Mouse (Mus musculus): ENCODE measurements around the gene Il17re.
A peak's percentile ranks its signal among the peaks of the same experiment; 100 is the strongest.

Il17re gene

DNA sequence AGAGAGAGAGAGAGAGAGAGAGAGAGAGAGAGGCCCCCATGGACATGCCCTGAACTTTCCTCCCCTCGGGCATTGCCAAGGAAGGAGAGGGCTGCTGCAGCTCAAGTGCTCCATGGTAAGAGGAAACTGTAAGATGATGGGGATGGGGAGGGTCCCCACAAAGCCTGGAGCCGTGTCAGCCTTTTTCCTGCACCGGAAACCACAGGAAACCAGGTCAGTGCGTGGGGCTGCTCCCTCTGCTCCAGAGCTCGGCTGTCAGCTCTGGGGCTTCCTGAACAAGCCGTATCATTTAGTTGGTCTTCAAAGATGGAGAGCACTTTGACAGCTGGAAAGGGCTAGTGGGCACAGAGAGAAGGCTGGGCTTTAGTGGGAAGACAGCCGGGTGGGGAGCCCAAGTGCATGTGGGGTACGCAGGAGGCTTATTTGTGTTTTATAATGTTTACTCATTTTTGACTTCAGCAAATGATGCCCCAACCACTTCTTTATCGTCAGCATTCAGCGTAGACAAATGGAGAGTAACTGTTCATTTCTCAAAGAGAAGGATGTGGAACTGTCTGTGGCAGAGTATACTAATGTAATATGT, at the start of gene Il17re:
Gene Il17re, plus strand, starts transcription at position 533 of the 583 bp plus-strand sequence.
- DNase-seq (ENCODE audit: low spot score) = no peak

DNA sequence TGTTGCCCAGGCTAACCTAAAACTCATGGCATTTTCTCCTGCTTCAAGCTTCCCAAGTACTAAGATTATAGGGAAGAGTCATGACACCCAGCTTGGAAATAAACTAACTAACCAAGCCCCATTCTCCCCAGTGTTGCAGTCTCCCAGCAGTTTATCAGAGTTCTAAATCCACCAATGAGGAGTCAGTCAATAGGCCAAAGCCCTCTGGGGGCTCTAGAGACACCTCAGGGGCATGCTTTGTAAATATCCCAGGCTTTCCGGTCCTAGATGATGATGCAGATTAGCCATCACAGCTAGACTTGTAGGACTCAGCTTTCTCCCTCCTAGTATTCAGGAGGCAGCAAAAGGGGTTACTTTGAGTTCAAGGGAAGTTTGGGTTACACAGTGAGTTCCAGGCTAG, 48.3 kb upstream of the Il17re start:
- no peak for DNase-seq (ENCODE audit: low spot score)

DNA sequence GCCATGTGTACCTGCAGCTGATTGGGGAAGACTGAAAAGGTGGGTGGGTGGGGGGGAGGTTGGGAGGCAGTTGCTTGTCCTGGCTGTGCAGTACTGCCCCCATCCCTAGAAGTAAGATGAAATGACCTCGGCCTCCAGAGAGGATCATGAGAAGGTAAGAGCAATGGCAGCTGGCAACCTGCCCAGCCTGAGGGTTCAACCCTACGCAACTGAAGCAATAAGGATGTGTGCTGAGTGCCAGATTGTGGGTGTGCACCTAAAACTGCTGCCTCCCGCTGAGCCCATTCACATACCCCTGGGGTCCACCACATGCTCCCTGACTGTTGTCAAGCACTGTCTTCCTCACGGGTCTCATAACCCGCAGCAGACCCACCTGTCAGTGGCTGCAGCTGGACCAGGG, 41.9 kb upstream of the Il17re start:
- DNase-seq (ENCODE audit: low spot score) = no peak

DNA sequence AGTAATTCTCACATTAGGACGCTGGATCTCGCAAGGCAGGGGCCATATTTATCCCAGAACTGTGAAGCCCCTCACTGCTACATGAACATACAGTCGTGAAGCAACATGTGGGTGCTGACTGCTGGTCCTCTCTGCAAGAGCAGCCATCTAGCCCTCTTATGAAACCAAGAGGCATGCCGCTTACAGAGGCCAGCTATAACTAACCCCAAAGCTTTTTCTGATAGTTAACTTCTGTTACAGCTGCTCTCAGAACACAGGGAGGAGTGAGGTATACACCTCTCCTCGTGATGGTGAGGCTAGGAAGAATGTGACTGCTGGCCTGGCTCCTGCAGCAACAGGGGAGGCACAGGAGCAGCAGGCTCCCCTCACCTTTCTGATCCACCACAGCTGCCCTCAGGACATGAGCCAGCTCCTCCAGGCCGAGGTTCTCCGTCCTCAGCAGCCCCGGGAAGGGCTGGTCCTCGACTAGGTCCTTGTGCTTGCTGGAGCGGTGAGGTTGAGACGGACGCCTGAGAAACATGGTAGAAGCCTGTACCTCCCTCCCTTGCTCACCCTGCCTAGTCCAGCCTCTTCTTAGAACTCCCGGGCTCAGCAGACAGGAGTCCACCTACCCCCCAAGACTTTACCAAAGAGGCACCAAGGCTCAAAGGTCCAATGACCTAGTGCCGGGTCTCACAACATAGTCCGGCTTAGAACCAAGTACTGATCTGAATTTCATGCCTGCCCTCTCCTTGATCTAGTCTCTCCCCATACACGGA, 39.7 kb upstream of the Il17re start:
- peak; percentile 14 for DNase-seq (ENCODE audit: low spot score)

DNA sequence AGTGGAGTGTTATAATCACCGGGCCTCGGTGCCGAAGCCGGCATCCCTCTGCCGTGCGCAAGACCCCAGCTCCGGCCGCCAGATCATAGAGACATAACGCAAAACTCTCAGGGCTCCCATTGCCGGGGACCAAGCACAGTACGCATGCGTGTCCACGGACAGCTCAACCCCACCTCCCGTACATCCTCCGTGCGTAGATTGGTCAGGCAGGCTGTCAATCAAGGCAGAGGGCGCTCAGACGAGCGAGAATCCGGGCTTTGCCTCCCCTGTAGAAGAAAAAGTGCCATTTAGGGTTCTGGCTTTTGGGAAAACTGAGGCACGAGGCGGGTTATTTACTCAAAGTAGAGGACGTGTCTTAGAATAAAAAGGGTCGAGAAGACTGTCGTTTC, 39.1 kb upstream of the Il17re start, which contains the start of gene Rpusd3:
Gene Rpusd3, minus strand, starts transcription at position 142 of the 389 bp plus-strand sequence.
- DNase-seq (ENCODE audit: low spot score) = peak; percentile 100

DNA sequence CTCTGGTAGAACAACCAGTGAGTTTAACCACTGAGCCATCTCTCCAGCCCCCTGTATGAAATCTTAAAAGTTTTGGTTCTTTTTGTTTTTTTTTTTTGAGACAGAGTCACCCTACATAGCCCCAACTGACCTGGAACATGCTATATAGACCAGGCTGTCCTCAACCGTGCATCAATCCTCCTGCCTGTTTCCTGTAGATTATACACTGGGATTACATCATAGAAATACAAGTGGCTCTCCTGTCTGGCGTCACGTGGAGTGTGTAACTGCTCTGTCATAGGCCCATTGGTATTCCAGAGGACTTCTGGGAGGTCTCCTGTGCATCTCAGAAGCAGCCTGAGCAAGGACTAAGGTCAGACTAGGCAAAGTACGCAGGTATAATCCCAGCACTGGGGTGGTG, 35.3 kb upstream of the Il17re start:
- no peak for DNase-seq (ENCODE audit: low spot score)

DNA sequence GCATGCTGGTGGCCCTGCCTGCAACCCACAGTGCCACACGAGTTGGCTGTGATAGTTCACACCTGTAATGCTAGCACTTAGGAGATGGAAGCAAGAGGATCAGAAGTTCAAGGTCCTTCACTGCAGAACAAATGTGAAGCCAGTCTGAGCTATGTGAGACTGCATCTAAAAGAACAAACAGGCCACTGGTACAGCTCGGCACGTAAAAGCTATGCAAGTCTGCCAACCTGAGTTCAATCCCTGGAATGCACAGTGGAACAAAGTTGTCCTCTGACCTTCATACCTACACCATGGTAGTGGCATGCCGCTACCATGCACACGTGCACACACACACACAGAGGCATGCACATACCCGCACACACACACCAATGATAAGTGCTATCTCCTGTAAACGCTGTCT, 34.1 kb upstream of the Il17re start:
- DNase-seq (ENCODE audit: low spot score) = no peak

DNA sequence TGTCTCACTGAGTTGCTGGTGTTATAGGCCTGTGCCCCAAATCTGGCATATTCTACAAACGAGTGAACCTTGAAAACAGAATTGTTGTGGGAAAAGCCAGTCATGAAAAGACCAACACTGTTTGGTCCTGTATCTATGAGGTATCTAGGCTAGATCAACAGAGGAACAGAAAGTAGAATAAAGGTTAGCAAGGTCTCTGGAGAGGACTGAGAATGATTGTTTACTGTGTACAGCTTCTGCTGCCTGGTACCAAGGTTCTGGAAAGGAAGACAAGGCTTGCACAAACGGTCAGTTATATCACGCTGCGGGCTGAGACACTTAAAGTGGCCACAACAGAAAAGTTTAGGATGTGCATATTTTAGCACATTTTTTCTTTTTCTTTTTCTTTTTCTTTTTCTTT, 31.6 kb upstream of the Il17re start:
- no peak for DNase-seq (ENCODE audit: low spot score)

DNA sequence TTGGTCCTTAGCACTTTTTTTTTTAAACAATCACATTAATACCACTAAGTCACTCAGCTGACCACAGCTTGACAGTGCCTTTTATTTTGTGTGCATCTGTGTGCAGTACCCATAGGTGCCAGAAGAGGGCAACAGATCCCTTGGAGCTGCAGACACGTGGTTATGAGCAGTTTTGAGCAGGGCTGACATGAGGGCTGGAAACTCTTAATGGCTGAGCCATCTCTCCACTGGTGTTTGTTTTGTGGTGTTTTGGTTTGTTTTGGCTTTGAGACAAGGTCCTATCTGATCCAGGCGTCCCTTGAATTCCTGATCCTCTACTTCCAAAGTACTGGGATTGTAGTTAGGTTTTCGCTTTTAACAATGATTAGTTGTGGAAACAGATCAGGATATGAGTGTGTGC, 30.9 kb upstream of the Il17re start:
- DNase-seq (ENCODE audit: low spot score) = peak; percentile 39

DNA sequence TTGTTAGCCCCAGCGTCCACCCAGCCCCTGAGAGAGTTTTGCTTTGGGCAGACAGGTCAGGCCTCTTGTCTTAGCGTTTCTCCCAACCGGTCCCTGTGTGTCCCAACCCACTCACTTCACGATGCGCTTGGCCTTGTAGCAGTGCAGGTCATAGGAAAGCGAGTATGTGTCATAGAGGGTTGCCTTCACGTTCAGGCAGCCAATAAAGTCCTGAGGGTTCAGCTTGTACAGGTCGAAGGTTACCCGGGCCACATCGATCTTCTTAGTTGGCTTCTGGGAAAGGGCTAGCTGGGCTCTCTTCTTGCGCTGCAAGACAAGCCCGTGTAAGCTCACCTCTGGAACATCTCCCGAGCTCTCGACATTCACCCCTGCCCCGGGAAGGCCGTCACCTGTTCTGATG, 30.3 kb upstream of the Il17re start:
- DNase-seq (ENCODE audit: low spot score) = no peak

DNA sequence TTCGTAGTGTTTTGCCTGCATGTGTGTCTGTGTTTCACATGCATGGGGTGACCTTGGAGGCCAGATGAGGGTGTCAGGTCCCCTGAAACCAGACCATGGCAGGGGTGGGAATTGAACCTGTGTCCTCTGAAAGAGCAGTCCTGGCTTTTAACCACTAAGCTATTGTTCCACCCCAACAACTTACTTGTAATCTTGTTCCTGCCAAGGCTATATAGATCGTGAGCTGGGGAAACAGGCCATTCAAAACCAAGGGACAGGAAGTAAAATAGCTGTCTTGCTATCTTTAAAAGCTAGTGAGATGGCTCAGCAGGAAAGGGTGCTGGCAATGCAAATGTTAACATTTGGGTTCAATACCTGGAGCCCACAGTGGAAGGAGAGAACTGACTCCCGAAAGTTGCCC, 28.3 kb upstream of the Il17re start:
- no peak for DNase-seq (ENCODE audit: low spot score)

DNA sequence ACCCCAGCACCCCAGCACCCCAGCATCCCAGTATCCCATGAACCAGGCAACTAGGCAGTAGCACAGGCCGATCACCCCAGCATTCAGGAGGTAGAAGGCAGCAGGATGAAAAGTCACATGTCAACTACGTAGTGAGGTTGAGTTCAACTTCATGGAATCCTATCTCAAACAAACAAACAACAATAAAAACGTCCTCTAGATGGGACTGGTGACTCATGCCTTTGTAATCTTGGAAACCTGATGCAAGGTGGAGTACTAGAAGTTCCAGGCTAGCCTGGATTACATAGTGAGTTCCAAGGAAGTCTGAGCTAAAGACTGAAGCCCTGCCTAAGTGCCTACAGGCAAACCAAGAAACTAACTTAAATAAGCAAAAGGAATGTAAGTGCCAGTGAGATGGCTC, 27.4 kb upstream of the Il17re start:
- no peak for DNase-seq (ENCODE audit: low spot score)

DNA sequence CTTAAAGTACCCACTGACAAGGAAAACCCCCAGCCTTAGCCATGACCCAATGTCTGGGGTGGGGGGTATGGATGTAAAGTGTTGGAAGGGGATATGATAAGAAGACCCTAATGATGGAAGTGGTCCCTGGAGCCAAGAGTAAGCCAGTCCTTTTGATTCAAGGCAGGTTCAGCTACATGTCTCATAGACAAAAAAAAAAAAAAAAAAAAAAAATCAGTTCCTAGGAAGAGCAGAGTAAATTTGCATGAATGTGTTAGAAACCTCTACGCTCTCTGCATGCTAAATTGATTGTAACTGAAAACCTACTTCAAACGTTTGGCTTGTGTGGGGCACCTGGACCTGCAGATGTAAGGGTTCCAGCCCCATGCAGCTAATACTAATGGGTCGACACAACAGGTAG, 26.5 kb upstream of the Il17re start:
- no peak for DNase-seq (ENCODE audit: low spot score)

DNA sequence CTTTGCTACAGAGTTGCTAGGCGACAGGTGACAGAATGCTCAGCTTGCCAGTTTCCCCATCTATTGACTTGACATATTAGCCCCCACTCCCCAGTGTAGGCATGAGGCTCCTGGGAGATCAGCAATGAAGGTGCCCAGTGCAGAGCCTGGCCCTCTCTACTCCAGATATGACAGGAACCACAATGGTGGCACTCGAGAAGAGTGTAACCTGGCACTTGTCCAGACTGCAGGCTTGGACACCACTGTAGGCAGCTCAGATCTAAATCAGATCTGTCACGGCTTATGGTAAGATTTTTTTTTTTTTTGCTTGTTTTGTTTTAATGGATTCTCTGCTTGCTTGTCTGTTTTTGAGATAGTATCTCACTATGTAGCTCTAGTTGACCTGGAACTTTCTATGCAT, 24.6 kb upstream of the Il17re start:
- DNase-seq (ENCODE audit: low spot score) = no peak

DNA sequence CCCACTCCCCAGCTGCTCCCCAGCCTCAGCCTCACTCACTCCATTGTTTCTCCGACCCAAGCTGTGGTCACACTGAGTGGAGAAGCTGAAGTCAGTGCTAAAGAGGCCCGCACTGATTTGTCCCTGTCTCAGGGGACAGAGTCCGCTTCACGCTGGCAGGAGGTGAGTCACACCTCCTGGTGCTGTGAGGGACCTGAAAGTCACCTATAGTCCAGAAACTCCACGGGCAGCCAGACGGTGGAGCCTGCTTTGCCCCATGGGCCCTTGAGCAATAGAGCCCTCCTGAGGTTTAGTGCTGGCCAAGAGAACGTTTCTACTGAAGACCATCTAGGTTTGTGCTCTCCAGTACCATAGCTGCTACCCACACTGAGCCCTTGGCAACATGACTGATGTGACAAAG, 23.6 kb upstream of the Il17re start:
- DNase-seq (ENCODE audit: low spot score) = peak; percentile 29

DNA sequence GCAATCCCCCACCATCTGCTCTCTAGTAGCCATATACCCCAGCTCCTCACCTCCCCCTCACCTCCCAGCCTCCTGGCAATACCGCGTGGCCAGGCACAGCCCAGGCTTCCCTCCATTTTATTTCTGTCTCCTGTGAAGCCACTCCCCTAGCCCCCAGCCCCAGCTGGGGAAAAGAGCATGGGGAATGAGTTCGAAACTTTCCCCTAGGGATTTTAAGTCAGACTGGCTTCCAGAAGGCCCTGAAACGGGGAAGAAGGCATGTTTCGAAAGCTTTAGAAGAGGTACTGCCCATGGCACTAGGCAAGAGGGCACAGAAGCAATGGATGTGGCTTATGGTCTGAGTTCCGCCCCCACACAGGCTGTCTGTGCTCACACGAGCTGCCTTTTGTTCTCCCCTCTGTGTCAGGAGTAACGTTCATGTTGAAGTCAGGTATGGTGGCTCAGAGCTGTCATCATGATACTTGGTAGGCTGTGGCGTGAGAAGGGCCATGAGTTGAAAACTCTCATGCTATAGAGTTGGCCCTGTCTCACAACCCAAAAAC, 22.5 kb upstream of the Il17re start, which contains the start of gene Cidec:
Gene Cidec, minus strand, starts transcription at position 97 of the 542 bp plus-strand sequence.
- DNase-seq (ENCODE audit: low spot score) = no peak

DNA sequence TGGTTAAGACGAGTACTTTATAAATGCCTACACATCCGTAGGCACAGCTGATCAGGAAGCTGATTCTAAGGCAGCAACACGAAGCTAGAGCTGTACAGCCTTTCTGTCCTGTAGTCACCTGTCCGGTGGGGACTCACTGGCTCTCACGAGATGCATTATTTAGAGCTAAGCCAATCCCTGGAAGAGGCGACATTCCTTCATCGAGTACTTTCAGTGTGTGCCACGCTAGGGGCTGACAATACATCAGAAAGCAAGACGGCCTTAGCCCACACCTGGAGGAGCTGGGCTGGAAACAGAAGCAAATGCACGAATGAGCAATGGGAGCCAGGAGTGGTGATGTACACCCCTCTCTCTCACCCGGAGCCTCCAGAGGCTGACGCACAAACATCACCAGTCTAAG, 21.1 kb upstream of the Il17re start:
- no peak for DNase-seq (ENCODE audit: low spot score)

DNA sequence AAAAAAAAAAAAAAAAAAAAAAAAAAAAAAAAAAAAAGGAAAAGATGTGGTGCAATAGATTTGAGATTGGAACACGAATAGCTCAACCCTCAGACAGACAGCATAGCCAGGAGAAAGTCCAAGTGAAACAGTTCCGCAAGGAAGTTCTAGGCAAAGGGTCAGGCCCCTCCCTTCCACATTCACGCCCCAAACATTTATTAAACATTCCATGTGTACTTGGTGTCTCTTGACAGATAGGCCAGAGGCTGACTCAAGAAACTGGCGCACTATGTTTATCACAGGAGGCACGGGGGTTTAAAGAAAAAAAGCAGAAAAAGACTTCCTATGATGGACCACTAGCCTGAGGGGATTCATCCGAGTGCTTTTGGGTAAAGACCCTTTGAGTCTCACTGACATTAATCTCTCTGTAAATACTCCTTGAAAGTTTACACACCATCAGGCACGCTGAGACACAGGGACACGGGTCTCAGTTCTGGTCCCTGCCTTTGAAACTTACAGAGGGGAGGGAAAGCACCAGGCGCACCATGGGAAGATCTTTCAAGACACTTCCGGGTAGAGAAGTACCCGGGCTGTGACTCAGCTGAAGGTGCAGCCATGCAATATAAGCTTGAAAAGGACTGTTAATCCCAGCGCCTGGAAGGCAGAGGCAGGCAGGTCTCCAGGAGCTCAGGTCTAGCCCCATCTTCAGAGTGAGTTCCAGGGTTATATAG, 19.4 kb upstream of the Il17re start:
- peak; percentile 33 for DNase-seq (ENCODE audit: low spot score)

DNA sequence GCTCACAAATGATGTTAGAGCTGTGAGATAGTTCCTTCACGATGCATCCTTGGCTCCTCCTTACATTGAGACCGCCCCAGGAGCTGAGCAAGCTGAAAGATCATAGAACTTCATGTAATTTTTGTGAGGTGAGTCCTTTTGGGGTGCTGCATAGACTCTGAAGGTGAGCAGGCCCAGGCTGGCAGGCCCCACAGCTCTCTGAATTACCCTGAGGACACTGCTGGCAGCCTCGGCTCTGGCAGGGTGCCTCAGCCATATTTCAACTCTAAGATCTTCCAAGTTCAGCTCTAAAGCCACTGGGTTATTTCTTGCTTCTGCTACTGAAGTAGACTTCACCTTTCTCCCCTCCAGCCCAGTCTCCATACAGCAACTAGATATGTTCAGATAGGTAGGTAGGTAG, 17.6 kb upstream of the Il17re start:
- no peak for DNase-seq (ENCODE audit: low spot score)

DNA sequence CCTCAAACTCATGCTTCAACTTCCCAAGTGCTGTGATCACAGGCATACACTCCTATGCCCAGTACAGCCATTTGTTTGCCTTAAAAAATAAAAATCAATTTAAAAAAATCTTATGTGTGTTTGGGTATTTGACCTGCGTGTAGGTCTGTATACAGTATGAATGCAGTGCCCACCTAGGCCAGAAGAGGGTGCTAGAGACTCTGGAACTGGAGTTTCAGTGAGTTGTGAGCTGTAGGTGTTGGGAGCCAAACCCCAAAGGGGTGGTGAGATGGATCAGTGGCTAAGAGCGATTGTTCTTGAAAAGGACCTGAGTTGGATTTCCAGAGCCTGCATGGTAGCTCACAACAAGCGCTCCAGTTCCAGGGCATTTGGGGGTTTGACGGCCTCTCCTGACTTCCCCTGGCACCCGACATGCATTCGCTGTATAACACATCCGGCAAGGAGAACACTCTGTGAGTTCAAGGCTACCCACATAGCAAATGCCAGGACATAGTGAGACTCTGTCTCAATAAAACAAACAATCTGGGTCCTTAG, 17.1 kb upstream of the Il17re start:
- peak; percentile 84 for DNase-seq (ENCODE audit: low spot score)

DNA sequence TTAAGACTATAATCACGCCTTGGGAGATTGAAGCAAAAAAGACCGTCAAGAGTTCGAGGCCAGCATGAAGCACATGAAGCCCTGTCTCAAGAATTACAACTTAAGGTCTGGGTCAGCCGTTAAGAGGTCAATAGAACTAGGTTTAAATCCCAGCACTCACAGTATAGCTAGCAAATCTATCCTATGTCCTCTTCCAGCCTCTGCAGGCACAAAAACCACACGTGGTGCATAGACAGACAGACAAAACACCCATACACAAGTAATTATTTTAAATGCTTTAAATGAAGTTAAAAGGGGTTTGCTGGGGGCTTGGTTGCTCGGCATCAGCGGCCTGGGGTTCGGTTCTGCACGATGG, 16.2 kb upstream of the Il17re start:
- no peak for DNase-seq (ENCODE audit: low spot score)

DNA sequence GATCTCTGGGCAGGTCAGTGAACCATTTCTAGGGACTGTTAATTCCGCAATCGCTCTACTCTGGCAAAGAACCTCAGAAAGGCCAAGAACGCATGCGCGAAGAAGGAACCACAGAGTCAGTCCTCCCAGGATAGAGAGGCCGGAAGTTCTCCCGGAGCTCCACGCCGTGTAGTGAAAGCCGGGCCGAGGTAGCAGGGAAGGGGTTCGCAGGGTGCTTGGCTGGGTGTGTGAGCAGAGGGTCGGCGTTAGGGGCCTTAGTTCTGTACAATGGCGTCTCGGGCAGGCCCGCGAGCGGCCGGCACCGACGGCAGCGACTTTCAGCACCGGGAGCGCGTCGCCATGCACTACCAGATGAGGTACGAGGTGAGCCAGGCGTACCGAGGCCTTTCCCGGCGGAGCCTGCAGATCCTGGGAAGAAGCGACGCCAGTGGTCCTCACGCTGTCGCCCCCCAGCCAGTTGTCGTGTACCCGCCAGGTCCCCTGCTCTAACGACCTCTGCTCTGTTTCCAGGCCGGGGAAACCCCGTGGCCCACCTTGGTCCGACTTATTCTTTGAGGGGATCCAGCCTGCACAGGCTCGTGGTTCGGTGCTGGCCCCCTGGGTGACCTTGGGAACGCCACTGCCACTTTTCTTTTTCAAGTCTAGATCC, 15.7 kb upstream of the Il17re start, which contains the start of gene Jagn1:
Gene Jagn1, plus strand, starts transcription at position 128 of the 649 bp plus-strand sequence.
- DNase-seq (ENCODE audit: low spot score) = peak; percentile 90

Data from urinary bladder, postnatal 14 days (tissue).